Mouse (Mus musculus): ENCODE data around the gene Pam. TPM values are rescaled to one million over a fixed set of nuclear protein-coding genes. Genes with fewer than 3 reads are reported as not detected.

Gene Pam
- total RNA-seq (2023): 16.7 TPM

GRCm38 (mm10) chr1:98095246-98095990 is at the start of gene Pam:
Gene Pam (minus strand): TSS chr1:98095646.

GRCm38 (mm10) chr1:97769904-97770753 is 325.3 kb downstream of the Pam start, which contains the start of the genes Gin1 and Ppip5k2:
Gene Gin1 (plus strand): TSS chr1:97770172.
Gene Ppip5k2 (minus strand): TSS chr1:97770411.

